Comparison of ENCODE assay signal across 9 mouse cellular contexts in the genomic region with DNA sequence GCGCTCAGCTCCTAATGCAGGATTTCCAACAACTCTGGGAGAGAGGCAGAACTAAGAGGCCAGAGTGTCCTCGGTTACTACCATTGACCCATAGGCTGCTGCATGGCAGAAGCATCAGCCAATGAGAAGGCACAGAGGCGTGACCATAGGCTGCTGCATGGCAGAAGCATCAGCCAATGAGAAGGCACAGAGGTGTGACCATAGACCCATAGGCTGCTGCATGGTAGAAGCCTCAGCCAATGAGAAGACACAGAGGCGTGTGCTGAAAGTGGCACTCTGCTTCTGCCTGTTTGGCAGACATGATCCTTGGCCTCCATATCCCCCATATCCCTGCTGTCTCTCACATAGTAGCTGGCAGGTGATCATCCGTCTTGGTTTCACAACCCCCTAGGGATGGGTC.
A peak's percentile ranks its signal among the peaks of the same experiment; 100 is the strongest.
DNase-seq lines count a peak whose midpoint lies in the region; ATAC-seq lines count a peak whose summit lies in the region.
"Had no signal": no experiment of that assay in that cellular context is flagged by ENCODE, and none has a peak within 500 bp of the region (broad histone marks: within the 10 kb centered on the region; RNA-seq: fewer than 3 reads in every experiment).

No protein-coding gene starts in this region.

- no peak overlapping the region for H3K4me3 ChIP-seq in hindbrain, embryonic 12.5 days
- H3K4me3 ChIP-seq: megakaryocyte, embryonic 14.5 days had no signal

- no peaks in the 10 kb centered on the region for H3K36me3 ChIP-seq in hindbrain, embryonic 12.5 days

- 74% methylated on average over 5 of the region's 5 CpGs for WGBS in hindbrain, embryonic 12.5 days

- peak; percentile 82 for ATAC-seq in hindbrain, embryonic 12.5 days (ENCODE audit: low FRiP score)

- H3K27me3 ChIP-seq in hindbrain, embryonic 12.5 days: no peaks in the 10 kb centered on the region
- H3K27me3 ChIP-seq: megakaryocyte, embryonic 14.5 days had no signal

- no peaks in the 10 kb centered on the region for H3K4me1 ChIP-seq in hindbrain, embryonic 12.5 days
- H3K4me1 ChIP-seq: megakaryocyte, embryonic 14.5 days had no signal

- no peaks in the 10 kb centered on the region for H3K9me3 ChIP-seq in hindbrain, embryonic 12.5 days (replicated peaks)

- H3K4me2 ChIP-seq in hindbrain, embryonic 12.5 days (replicated peaks): no peak overlapping the region

- peak; percentile 37 for DNase-seq in 416B (ENCODE audit: low read depth)
- DNase-seq in CD4-positive, CD25-positive, alpha-beta regulatory T cell, adult 2 months (ENCODE audit: low read depth, low spot score): peak; percentile 34
- peak; percentile 51 for DNase-seq in lung, postnatal 36 days
- DNase-seq in thymus, postnatal 36 days: no peak
- DNase-seq in layer of hippocampus, postnatal 36 days: no peak
- no peak for DNase-seq in right cerebral cortex, adult 2 months (ENCODE audit: low spot score in 2 of 2)
- DNase-seq: cerebellum, adult 9-10 months had no signal

- no peak overlapping the region for H3K9ac ChIP-seq in hindbrain, embryonic 12.5 days

- no peak overlapping the region for H3K27ac ChIP-seq in hindbrain, embryonic 12.5 days

Comparison
In these comparisons a context has a peak if more than half of its experiments do, and no peak if none do; other contexts are left out.
1. DNase-seq: peak in 416B (single experiment), CD4-positive, CD25-positive, alpha-beta regulatory T cell, adult 2 months (single experiment) and lung, postnatal 36 days (single experiment); none in thymus, postnatal 36 days (0 of 2), layer of hippocampus, postnatal 36 days (0 of 2) and right cerebral cortex, adult 2 months (0 of 2).